Mouse (Mus musculus) liver, adult 2 months (tissue): Measurements from ENCODE around the gene Kcnj11.

Source experiments
- CTCF ChIP-seq: fragments of 200-500 bp; IDR thresholded peaks from 2 replicates; pipeline ENCODE4 v1.5.1; 2011; ENCODE audit warnings: low read depth, low read length, control low read depth
- POLR2A ChIP-seq: fragments of 200-500 bp; IDR thresholded peaks from 2 replicates; pipeline ENCODE4 v1.6.1; 2011; ENCODE audit warnings: low read length, control low read depth; ENCODE audit not compliant: insufficient read depth; ENCODE audit errors: extremely low read depth

DNA sequence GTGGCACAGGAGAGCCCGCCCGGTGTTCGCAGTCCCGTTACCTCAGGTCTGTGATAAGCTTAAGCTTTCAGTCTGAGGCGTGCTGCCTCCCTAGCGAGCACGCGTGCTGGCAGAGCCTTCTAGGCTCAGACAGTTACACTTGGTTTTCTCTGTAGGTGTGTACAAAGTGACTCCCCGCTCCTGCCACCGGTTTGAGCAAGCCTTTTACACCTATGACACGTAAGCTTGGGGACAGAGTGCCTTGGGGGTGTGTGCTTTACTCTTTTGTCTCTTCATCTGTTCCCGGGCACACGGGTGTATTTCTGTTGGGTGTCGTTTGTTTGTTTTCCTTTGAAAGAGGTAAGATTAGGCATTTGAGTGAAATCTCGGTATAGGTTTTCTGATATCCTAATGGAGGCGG, 39.0 kb downstream of the Kcnj11 start:
- TF ChIP-seq POLR2A (no peak), CTCF (no peak)
